Mouse (Mus musculus) kidney, adult 2 months (tissue): ENCODE results near the gene Fam155a.

Source experiments
- CTCF ChIP-seq: fragments of 200-500 bp; conservative IDR thresholded peaks from 2 replicates; pipeline ENCODE4 v1.5.1; 2011; ENCODE audit warnings: low read depth, mild to moderate bottlenecking, control low read depth, low read length, moderate library complexity, mixed read lengths; ENCODE audit not compliant: insufficient read depth, insufficient read length
- POLR2A ChIP-seq: fragments of 200-500 bp; IDR thresholded peaks from one replicate; pipeline ENCODE4 v1.6.1; 2011; ENCODE audit warnings: low read depth, low read length, control low read depth

GRCm38 (mm10) chr8:9191682-9192081 lies 579.3 kb downstream of the Fam155a start:
- no peak for TF ChIP-seq CTCF
- TF ChIP-seq POLR2A: no peak
